Mouse (Mus musculus): Measurements from ENCODE around the gene Smoc1.

Smoc1 gene

DNA sequence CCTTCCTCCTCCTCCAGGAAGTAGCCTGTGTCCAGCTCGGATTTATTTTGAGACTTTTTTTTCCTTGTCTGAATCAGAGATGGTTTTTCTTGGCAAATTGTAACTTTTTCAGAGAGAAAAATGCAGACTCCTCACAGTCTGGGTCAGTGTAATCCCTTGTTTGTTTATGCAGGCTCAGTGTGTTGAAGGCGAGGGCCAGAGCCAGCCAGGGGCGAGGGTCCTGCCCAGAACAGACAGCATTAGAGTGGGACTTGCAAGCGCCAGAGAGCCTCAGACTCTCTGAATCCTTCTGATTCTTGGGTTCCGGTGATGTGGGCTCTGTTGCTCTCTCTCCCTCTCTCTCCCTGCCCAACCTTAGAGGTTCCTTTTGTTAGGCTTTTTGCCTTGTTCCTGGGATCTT lies 53.7 kb downstream of the Smoc1 start:
- no peak for DNase-seq (ENCODE audit: low spot score in 2 of 2)

GRCm38 (mm10) chr12:81081031-81081430 lies 54.4 kb downstream of the Smoc1 start:
- DNase-seq (ENCODE audit: low spot score in 2 of 2), result no peak

- DNase-seq (ENCODE audit: low spot score in 2 of 2), result no peak
Measured at GRCm38 (mm10) chr12:81083146-81083545, 56.5 kb downstream of the Smoc1 start.

GRCm38 (mm10) chr12:81085244-81085643 lies 58.6 kb downstream of the Smoc1 start:
- no peak for DNase-seq (ENCODE audit: low spot score in 2 of 2)

DNA sequence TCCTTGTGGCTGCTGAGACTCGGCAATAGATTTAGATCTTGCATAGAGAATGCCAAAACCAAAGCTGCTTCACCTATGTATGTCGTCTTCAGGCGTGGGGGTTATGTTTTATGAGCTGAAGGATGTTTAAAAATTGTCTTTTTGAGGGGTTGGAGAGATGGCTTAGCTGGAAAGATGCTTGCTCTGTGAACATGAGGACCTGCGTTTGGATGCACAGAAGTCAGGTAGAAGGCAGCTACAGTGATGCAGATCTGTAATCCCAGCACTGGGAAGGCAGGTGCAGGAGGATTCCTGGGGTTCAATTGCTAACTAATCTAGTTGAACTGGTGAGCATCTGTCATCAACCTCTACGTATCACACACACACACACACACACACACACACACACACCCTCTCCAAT lies 61.5 kb downstream of the Smoc1 start:
- DNase-seq (ENCODE audit: low spot score in 2 of 2), result no peak

DNA sequence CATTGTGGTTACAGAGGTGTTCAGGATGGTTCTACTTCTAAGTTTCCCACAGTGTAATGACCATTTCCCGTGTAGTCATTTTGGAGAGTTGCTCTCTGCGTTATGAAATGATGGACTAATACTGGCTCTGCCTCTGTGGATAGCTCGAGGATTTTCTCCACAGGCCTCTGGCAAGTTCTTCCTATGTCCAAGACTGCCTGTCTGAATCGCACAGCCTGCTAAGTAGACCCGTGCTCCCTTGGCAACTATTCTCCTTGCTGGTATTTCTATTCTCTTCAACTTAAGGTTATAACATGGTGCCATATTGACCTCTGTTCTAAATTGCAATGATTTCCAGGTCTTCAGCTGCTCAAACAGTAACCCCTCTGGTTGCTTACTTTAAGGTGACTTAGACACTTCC lies 65.0 kb downstream of the Smoc1 start:
- DNase-seq (ENCODE audit: low spot score in 2 of 2), result no peak

DNA sequence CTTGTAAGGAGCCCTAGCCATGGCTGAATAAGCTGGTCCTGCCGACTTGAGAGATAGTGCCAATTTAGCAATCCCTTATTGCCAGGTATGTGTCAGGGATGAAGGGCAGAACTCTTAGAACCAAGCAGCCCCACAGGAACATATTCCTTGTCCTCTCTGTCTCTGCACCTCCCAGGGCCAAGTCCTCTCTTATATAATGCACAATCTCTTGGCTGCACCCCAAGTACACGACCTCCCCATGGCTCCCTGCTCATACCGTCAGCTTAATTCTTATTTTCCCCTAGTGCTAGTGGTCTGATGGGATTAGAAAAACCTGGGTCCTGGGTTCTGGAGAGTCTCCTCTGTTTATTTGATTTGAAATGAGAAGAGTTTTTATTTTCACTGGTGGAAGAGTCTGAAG lies 66.0 kb downstream of the Smoc1 start:
- DNase-seq (ENCODE audit: low spot score in 2 of 2), result no peak

GRCm38 (mm10) chr12:81093211-81093610 lies 66.6 kb downstream of the Smoc1 start:
- no peak for DNase-seq (ENCODE audit: low spot score in 2 of 2)

- DNase-seq (ENCODE audit: low spot score in 2 of 2), result no peak
Measured at GRCm38 (mm10) chr12:81094766-81095405, 68.3 kb downstream of the Smoc1 start.

GRCm38 (mm10) chr12:81097267-81097666 lies 70.7 kb downstream of the Smoc1 start:
- no peak for DNase-seq (ENCODE audit: low spot score in 2 of 2)

- DNase-seq (ENCODE audit: low spot score in 2 of 2), result no peak
Measured at GRCm38 (mm10) chr12:81097738-81098137, 71.1 kb downstream of the Smoc1 start.

DNA sequence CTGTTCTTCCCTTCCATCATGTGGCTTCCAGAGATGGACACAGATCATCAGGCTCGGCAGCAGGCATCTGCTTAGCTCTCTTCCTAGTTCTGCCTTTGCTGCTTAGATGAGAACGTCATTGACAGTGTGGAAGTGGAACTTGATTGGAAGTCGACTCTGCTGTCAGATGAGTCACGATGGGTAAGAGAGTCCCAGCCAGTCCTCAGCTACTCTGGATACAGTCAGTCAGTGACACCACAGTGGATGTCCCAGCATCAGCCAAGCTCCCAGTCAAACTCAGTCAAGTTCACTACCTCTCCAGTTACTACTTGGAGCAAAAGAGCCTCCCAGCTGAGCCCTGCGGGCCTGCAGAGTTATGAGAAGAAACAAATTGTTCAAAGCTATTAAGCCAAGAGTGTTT lies 72.6 kb downstream of the Smoc1 start:
- DNase-seq (ENCODE audit: low spot score in 2 of 2), result no peak

DNA sequence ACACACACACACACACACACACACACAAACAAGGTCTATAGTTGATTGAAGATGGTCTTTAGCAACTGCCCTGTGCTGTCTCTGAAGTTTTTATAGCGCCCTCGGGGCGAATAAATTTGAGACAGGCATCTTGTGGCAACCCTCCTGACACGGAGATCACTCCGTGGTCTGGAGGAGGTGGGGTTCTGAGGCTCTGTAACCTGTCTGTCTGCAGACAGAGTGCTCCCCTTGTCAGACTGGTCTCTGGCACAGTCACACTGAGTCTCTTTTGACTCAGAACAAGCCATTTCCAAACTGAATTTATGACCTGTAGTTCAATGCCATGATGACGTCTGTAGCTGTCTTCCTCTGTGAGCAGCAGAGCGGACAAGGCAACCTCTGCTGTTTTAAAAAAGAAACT lies 75.1 kb downstream of the Smoc1 start:
- no peak for DNase-seq (ENCODE audit: low spot score in 2 of 2)

DNA sequence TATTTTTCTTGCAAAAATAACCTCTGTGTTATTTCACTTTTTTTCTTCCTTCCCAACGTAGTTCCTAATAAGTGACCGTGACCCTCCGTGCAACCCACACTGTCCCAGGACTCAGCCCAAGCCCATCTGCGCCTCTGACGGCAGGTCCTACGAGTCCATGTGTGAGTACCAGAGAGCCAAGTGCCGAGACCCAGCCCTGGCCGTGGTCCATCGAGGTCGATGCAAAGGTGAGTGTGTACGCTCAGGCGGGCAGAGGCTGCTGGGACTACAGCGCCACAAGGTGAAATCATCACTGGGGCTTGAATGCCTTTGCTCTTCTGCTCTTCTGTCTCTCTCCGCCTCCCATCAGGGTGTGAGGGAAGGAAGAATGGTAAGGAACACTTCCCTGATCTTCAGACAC lies 77.9 kb downstream of the Smoc1 start:
- DNase-seq (ENCODE audit: low spot score in 2 of 2), result no peak

DNA sequence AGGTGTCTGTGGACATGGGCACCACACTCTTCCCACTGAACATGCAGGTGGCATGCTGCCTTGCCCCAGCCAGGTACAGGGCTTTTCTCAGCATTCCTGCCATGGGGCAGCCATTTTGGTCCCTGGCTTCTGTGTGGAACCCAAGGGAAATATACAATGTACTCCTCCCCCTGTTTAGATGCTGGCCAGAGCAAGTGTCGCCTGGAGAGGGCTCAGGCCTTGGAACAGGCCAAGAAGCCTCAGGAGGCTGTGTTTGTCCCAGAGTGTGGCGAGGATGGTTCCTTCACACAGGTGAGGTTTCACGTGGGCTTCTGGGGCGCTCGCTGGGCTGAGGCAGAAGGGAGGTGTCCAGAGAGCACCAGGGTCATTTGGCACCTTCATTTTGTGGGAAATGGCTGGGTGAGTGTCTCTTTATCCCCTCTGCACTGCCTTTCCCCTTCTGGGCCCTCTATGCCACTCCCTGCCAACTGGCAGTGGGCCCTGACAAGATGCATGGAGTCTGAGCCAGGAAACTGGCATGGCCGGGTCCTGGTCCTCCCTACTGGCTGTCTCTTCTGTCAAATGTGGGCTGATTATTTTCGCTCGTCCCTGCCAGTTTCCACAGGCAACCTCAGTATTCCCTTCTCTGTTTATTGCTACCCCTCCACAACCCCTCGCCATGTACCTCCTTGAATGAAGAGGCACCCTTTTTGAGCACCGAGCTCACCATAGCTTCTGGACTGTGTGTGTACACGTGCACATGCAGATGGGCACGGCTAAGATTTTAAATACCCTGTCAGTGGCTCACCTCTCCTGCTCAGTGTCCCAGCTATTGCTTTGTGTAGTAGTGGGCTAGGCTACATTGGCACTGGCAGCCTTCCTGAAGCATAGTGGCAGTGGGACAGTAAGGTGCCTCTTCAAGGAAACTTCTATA lies 79.4 kb downstream of the Smoc1 start:
- no peak for DNase-seq (ENCODE audit: low spot score in 2 of 2)

- no peak for DNase-seq (ENCODE audit: low spot score in 2 of 2)
Measured at GRCm38 (mm10) chr12:81107278-81108100, 80.9 kb downstream of the Smoc1 start.

DNA sequence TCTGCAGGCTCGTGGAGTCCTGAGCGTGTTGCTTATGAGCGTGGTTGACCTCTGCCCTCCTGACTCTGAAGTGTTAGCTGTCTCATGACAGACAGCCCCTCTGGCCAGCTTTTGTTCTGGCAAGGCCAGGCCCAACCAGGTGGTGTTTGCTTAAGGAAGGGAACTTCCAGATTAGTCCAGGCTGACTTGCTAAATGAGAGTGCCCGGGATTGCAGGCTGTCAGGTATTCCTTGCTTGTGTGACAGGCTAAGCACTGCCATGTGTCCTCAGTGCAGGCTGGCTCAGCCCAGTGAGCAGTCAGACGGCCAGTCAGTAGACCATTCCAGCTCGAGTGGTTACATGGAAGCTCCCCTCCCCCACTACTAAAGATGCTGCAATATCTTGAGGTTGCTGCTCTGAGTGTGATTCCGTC lies 82.0 kb downstream of the Smoc1 start:
- DNase-seq (ENCODE audit: low spot score in 2 of 2), result no peak

GRCm38 (mm10) chr12:81110006-81110405 lies 83.4 kb downstream of the Smoc1 start:
- no peak for DNase-seq (ENCODE audit: low spot score in 2 of 2)

DNA sequence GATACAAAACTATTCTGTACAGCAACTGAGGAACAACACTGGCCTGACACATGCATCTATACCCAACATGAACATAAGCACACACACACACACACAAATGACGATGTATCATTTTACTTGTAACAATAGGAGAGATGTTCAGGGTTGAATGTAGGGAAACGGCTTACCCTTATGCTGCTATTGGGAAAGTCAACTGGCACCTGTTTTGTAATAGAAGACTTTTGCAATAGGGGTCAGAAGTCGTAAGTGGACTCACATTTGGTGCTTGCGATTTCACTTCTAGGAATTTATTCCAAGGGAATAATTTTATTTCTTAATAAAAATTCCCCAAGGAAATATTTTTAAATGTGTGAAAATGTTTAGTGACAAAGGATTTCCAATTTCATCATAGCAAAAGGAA lies 85.7 kb downstream of the Smoc1 start:
- no peak for DNase-seq (ENCODE audit: low spot score in 2 of 2)

DNA sequence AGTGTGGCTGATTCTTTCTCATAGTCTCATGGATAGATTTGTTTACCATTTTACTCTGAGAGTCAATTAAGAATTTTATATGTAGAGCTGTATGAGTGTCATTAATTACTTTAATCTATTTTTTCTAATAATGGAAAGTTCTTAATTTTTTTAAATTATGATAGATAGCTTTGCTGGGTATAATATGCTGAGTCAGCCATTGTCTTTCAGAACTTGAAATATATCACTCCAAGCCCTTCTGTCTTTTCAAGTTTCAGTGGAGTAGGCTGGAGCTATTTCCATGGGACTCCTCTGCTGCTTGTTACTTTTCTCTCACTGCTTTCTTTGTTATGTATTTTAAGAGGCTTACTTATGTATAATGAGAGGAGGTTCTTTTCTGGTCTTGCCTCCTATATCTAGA lies 93.7 kb downstream of the Smoc1 start:
- DNase-seq (ENCODE audit: low spot score in 2 of 2), result no peak

DNA sequence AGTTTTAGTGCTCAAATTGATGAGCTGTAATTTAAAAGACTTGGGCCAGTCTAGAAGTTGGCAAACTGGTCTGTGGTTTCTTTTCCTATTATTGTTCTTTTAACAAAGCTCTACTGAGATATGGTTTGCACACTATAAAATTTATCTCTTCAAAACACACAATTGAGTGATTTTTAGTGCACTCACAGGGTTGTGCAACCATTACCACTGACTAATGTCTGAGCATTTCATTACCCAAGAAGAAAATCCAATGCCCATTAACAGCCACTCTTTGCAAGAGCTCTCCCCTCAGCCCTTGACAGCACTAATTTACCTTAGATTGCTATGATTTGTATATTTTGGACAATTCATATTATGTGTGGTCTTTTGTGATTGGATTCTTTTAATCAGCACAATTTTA lies 97.2 kb downstream of the Smoc1 start:
- DNase-seq (ENCODE audit: low spot score in 2 of 2), result no peak

GRCm38 (mm10) chr12:81126842-81127241 lies 100.2 kb downstream of the Smoc1 start:
- DNase-seq (ENCODE audit: low spot score in 2 of 2), result no peak

Data from thymus, postnatal 10 days (tissue).